Mouse (Mus musculus): ENCODE measurements around the gene Eef2.

GRCm38 (mm10) chr10:81204137-81204536 lies 27.7 kb downstream of the Eef2 start:
- no peak for TF ChIP-seq CTCF (IDR thresholded peaks at IDR 0.05; ENCODE audit: low read depth)
- TF ChIP-seq EP300 (IDR thresholded peaks at IDR 0.05; ENCODE audit: low read depth), result no peak

Measured in liver, postnatal 0 days (tissue).